Mouse (Mus musculus) myocyte (in vitro differentiated cells): ENCODE data around the gene Plekhh3. TPM values are rescaled to one million over a fixed set of nuclear protein-coding genes. Genes with fewer than 3 reads are reported as not detected.
"Not testable (repeated sequence)": the region's sequence is repeated elsewhere in the genome, so short reads cannot be mapped to it uniquely, and the experiment has no call there.

Experiments
- H3K27me3 ChIP-seq: one replicate; pipeline ENCODE4 v1.6.1; 2011; ENCODE audit not compliant: control insufficient read depth, insufficient read depth, insufficient read length
- H3K36me3 ChIP-seq: one replicate; pipeline ENCODE4 v1.6.1; 2011; ENCODE audit not compliant: control insufficient read depth, insufficient read depth
- H3K4me2 ChIP-seq: one replicate; pipeline ENCODE4 v1.6.1; 2011; ENCODE audit warnings: low read depth, control low read depth
- H3K4me3 ChIP-seq: one replicate; pipeline ENCODE4 v1.5.1; 2011; ENCODE audit warnings: mild to moderate bottlenecking, control low read depth, moderate library complexity
- H3K79me2 ChIP-seq: one replicate; pipeline ENCODE4 v1.6.1; 2011; ENCODE audit not compliant: control insufficient read depth, insufficient read depth
- H3ac ChIP-seq: one replicate; pipeline ENCODE4 v1.6.1; 2011; ENCODE audit not compliant: control insufficient read depth, insufficient read length
- CEBPB ChIP-seq: IDR thresholded peaks from 2 replicates; pipeline ENCODE4 v1.6.1; 2011; ENCODE audit warnings: mild to moderate bottlenecking, moderate library complexity; ENCODE audit not compliant: poor library complexity, insufficient read depth, severe bottlenecking
- E2F4 ChIP-seq: IDR thresholded peaks from one replicate; pipeline ENCODE4 v1.6.1; 2011; ENCODE audit warnings: mild to moderate bottlenecking, control low read depth, moderate library complexity; ENCODE audit not compliant: insufficient read depth
- MAX ChIP-seq: IDR thresholded peaks from one replicate; pipeline ENCODE4 v1.6.1; 2011; ENCODE audit warnings: low read depth, mild to moderate bottlenecking, control low read depth
- MYOD1 ChIP-seq, 3 experiments: IDR thresholded peaks; one replicate each; pipeline ENCODE4 v1.6.1; 2011; ENCODE audit warnings: control low read depth in 2 of 3, low read depth in 2 of 3, mild to moderate bottlenecking in 2 of 3, moderate library complexity in 1 of 3; ENCODE audit not compliant: insufficient read length in 2 of 3, control insufficient read depth in 1 of 3
- MYOG ChIP-seq, 3 experiments: IDR thresholded peaks; one replicate each; pipeline ENCODE4 v1.6.1; 2011; ENCODE audit warnings: control low read depth in 2 of 3, low read depth in 2 of 3, mild to moderate bottlenecking in 2 of 3; ENCODE audit not compliant: insufficient read length in 2 of 3, control insufficient read depth in 1 of 3, insufficient read depth in 1 of 3
- POLR2A ChIP-seq: IDR thresholded peaks from one replicate; pipeline ENCODE4 v1.6.1; 2011; ENCODE audit warnings: low read depth, mild to moderate bottlenecking, control low read depth, moderate library complexity; ENCODE audit not compliant: insufficient read length
- POLR2AphosphoS2 ChIP-seq: IDR thresholded peaks from one replicate; pipeline ENCODE4 v1.6.1; 2011; ENCODE audit warnings: low read depth, control low read depth; ENCODE audit not compliant: insufficient read length
- REST ChIP-seq: IDR thresholded peaks from one replicate; pipeline ENCODE4 v1.6.1; 2011; ENCODE audit warnings: mild to moderate bottlenecking, control low read depth, moderate library complexity; ENCODE audit not compliant: insufficient read depth, insufficient read length
- SRF ChIP-seq: IDR thresholded peaks from one replicate; pipeline ENCODE4 v1.6.1; 2011; ENCODE audit warnings: low read depth; ENCODE audit not compliant: control insufficient read depth, insufficient read length
- TCF12 ChIP-seq: IDR thresholded peaks from one replicate; pipeline ENCODE4 v1.6.1; 2011; ENCODE audit warnings: mild to moderate bottlenecking, control low read depth; ENCODE audit not compliant: poor library complexity, insufficient read depth, severe bottlenecking
- TCF3 ChIP-seq: IDR thresholded peaks from one replicate; pipeline ENCODE4 v1.6.1; 2011; ENCODE audit warnings: low read depth, control low read depth; ENCODE audit not compliant: insufficient read length
- USF1 ChIP-seq: IDR thresholded peaks from one replicate; pipeline ENCODE4 v1.6.1; 2011; ENCODE audit warnings: low read depth, mild to moderate bottlenecking, control low read depth, moderate library complexity
- polyA plus RNA-seq: library from polyadenylated mRNA; unstranded; fragments of >200 nt; fragmentation: generic; extraction: Trizol; gene quantifications from one replicate; pipeline ENCODE4 v1.2.1, GENCODE M21; 2012; ENCODE audit warnings: missing spikeins

Plekhh3 gene
- polyA plus RNA-seq, 1 experiment, result 53.6 TPM

GRCm38 (mm10) chr11:101162301-101162700 is 8.8 kb downstream of the Plekhh3 start:
- peak overlapping the region; percentile 67 for H3K4me2 ChIP-seq
- TF ChIP-seq USF1, result no peak
- no peak for TF ChIP-seq REST
- no peak for TF ChIP-seq TCF12
- peak; percentile 27 for TF ChIP-seq POLR2AphosphoS2
- TF ChIP-seq CEBPB, result no peak
- TF ChIP-seq MAX, result no peak
- no peak for TF ChIP-seq SRF
- H3K36me3 ChIP-seq, result peaks cover 24% of the 10 kb centered on the region
- H3K4me3 ChIP-seq, result no peak overlapping the region
- no peaks in the 10 kb centered on the region for H3K79me2 ChIP-seq
- H3ac ChIP-seq, result no peak overlapping the region
- H3K27me3 ChIP-seq, result no peaks in the 10 kb centered on the region

DNA sequence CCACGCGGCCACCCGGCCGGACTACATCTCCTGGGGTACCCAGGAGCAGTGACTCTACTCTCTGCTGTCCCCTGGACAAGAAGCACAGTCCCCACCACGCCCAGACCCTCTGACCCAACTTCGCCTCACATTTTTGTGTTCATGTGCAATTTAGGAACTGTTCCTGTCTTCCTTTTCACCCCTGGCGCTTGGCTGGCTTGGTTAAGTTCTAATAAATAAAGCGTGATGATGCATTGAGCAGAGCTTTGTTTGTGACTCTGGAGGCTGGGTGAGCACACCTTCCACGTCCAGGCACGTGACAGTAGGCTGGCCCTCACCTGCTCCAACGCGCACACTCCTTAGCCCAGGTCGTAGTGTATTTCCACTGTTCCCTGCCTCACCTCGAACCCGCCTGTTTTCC is 9.6 kb downstream of the Plekhh3 start:
- H3ac ChIP-seq, result no peak overlapping the region
- H3K27me3 ChIP-seq, result no peaks in the 10 kb centered on the region
- TF ChIP-seq POLR2A (no peak), MYOD1 (IDR thresholded peaks at IDR 0.05; ENCODE audit: control insufficient read depth in 1 of 3, insufficient read length in 2 of 3, low read depth in 2 of 3) (no peak), SRF (no peak), CEBPB (no peak), MYOG (IDR thresholded peaks at IDR 0.05; ENCODE audit: control insufficient read depth in 1 of 3, insufficient read depth in 1 of 3, insufficient read length in 2 of 3, low read depth in 2 of 3) (no peak), POLR2AphosphoS2 (no peak), USF1 (no peak), TCF12 (no peak), MAX (no peak), REST (no peak), TCF3 (no peak), E2F4 (no peak)
- H3K4me2 ChIP-seq, result no peak overlapping the region
- peaks cover 16% of the 10 kb centered on the region for H3K36me3 ChIP-seq
- no peaks in the 10 kb centered on the region for H3K79me2 ChIP-seq
- H3K4me3 ChIP-seq, result no peak overlapping the region

GRCm38 (mm10) chr11:101160981-101161505 is 10.1 kb downstream of the Plekhh3 start:
- H3K36me3 ChIP-seq, result peaks cover 11% of the 10 kb centered on the region
- not testable (repeated sequence) for H3K4me3 ChIP-seq, H3K27me3 ChIP-seq, H3K4me2 ChIP-seq, H3ac ChIP-seq, H3K79me2 ChIP-seq

- not testable (repeated sequence) for H3K36me3 ChIP-seq, H3K27me3 ChIP-seq, H3K79me2 ChIP-seq, H3K4me3 ChIP-seq, H3ac ChIP-seq, H3K4me2 ChIP-seq
Observed at GRCm38 (mm10) chr11:101160151-101160550, 11.0 kb downstream of the Plekhh3 start.

DNA sequence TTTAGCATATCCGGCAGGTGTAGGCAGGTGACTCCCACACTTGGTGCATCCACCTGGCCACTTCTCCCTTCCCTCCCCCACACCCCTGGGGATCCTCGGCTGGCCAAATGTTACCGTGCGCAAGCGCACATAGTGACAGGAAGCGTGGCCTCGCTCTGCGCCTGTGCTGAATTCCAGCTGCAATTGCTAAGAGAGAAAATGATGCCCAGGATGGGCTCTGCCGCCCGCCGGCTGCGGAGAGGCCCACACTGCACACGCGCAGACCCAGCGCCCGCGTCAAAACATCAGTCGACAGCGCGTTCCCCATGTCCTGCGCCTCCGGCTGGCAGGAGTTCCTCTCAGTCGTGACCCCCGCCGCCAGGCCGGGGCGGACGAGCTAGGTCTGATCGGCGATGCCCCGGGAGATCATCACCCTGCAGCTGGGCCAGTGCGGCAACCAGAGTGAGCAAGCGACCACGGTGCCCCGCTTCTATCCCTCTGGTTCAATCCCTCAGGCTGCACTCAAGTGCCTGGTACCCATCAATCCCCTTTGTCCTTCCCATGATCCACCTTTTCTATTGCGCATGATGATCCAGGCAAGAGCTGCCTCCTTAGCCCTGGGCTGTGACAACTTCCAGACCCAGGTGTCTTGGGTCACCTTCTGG is 15.3 kb downstream of the Plekhh3 start, which contains the start of gene Tubg2:
Tubg2 (plus strand) TSS at position 180 of the 644 bp plus-strand sequence.
- Histone ChIP-seq H3K36me3 (no peaks in the 10 kb centered on the region), H3K4me3 (no peak within 1 kb of the TSS)
- TF ChIP-seq MYOG (IDR thresholded peaks at IDR 0.05; ENCODE audit: control insufficient read depth in 1 of 3, insufficient read depth in 1 of 3, insufficient read length in 2 of 3, low read depth in 2 of 3) (no peak), MYOD1 (IDR thresholded peaks at IDR 0.05; ENCODE audit: control insufficient read depth in 1 of 3, insufficient read length in 2 of 3, low read depth in 2 of 3) (no peak), MAX (no peak), POLR2AphosphoS2 (no peak), TCF3 (no peak), REST (no peak), E2F4 (no peak)

DNA sequence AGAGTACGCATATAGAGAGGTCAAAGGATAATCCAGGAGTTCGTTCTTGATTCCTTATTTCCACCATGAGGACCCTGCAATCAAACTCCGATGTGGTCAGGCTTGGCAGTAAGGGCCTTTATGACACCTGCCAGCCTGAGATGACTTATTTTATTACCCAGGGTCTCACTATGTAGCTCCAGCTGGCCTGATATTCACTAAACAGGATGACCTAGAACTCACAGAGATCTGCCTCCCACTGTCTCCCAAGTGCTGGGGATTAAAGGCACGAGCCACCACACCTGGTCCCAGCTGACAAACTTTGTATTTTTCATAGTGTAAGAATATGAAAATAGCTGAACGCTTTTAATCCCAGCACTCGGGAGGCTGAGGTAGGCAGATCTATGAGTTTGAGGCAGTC is 16.0 kb downstream of the Plekhh3 start:
- H3K36me3 ChIP-seq, result no peaks in the 10 kb centered on the region
- H3K27me3 ChIP-seq, result no peaks in the 10 kb centered on the region
- no peak overlapping the region for H3K4me2 ChIP-seq
- TF ChIP-seq MYOD1 (IDR thresholded peaks at IDR 0.05; ENCODE audit: control insufficient read depth in 1 of 3, insufficient read length in 2 of 3, low read depth in 2 of 3), result no peak
- TF ChIP-seq TCF12, result no peak
- TF ChIP-seq REST, result no peak
- TF ChIP-seq MAX, result no peak
- TF ChIP-seq TCF3, result no peak
- no peak for TF ChIP-seq SRF
- TF ChIP-seq CEBPB, result no peak
- TF ChIP-seq POLR2AphosphoS2, result no peak
- TF ChIP-seq E2F4, result no peak
- TF ChIP-seq MYOG (IDR thresholded peaks at IDR 0.05; ENCODE audit: control insufficient read depth in 1 of 3, insufficient read depth in 1 of 3, insufficient read length in 2 of 3, low read depth in 2 of 3), result no peak
- TF ChIP-seq USF1, result no peak
- TF ChIP-seq POLR2A, result no peak
- H3K4me3 ChIP-seq, result no peak overlapping the region
- no peaks in the 10 kb centered on the region for H3K79me2 ChIP-seq
- H3ac ChIP-seq, result no peak overlapping the region

More for the DNA sequence above, 15.3 kb downstream of the Plekhh3 start, which contains the start of gene Tubg2:
- H3K27me3 ChIP-seq, result no peaks in the 10 kb centered on the region
- H3ac ChIP-seq, result no peak within 1 kb of the TSS
- no peaks in the 10 kb centered on the region for H3K79me2 ChIP-seq
- no peak within 1 kb of the TSS for H3K4me2 ChIP-seq
